Mouse (Mus musculus) G1E (cell line): ENCODE data around the gene Igf2bp3. TPM values are rescaled to one million over a fixed set of nuclear protein-coding genes. Genes with fewer than 3 reads are reported as not detected.

Experiments
- ATAC-seq: 2 replicates; pipeline ENCODE4 v1.8.0; 2016; ENCODE audit warnings: mild to moderate bottlenecking; ENCODE audit not compliant: insufficient number of reproducible peaks, poor library complexity, low FRiP score, severe bottlenecking; ENCODE audit errors: extremely low read depth
- DNase-seq: peaks from one replicate; pipeline ENCODE4 v3.0.0; 2012; ENCODE audit warnings: low spot score
- H3K27me3 ChIP-seq: 2 replicates; pipeline ENCODE4 v1.6.1; 2012; ENCODE audit warnings: mild to moderate bottlenecking, low read length, inconsistent platforms; ENCODE audit not compliant: insufficient read depth
- H3K36me3 ChIP-seq: replicated peaks from 2 replicates; pipeline ENCODE3; 2012; ENCODE audit warnings: mild to moderate bottlenecking, inconsistent platforms
- H3K4me1 ChIP-seq: 2 replicates; pipeline ENCODE4 v1.6.1; 2012; ENCODE audit warnings: low read depth, low read length, inconsistent platforms, mixed read lengths; ENCODE audit not compliant: insufficient read depth
- H3K4me3 ChIP-seq: 2 replicates; pipeline ENCODE4 v1.5.1; 2012; ENCODE audit warnings: low read depth, mild to moderate bottlenecking, inconsistent platforms, low read length, moderate library complexity, mixed read lengths
- H3K9me3 ChIP-seq: replicated peaks from 2 replicates; pipeline ENCODE4 v1.6.1; 2012; ENCODE audit warnings: inconsistent platforms
- CTCF ChIP-seq: IDR thresholded peaks from 2 replicates; pipeline ENCODE4 v1.5.1; 2012; ENCODE audit warnings: low read depth, low read length, inconsistent platforms, mixed read lengths
- GATA1 ChIP-seq: IDR thresholded peaks from 2 replicates; pipeline ENCODE4 v1.6.1; 2012; ENCODE audit warnings: borderline replicate concordance, low read length, inconsistent platforms, mixed read lengths
- GATA2 ChIP-seq: IDR thresholded peaks from 2 replicates; pipeline ENCODE4 v1.6.1; 2012; ENCODE audit warnings: low read depth, low read length, inconsistent platforms, borderline replicate concordance
- POLR2AphosphoS5 ChIP-seq: IDR thresholded peaks from 2 replicates; pipeline ENCODE4 v1.6.1; 2012; ENCODE audit warnings: low read depth, low read length, inconsistent platforms; ENCODE audit not compliant: insufficient replicate concordance
- TAL1 ChIP-seq: conservative IDR thresholded peaks from 2 replicates; pipeline ENCODE4 v1.6.1; 2012; ENCODE audit warnings: low read depth, low read length, inconsistent platforms, mixed read lengths
- polyA plus RNA-seq: library from polyadenylated mRNA; stranded (reverse); fragments of >175 nt; gene quantifications from 2 replicates; pipeline ENCODE4 v1.2.3, GENCODE M21; 2012
- total RNA-seq, 2 experiments: library from RNA; stranded (forward) in 1 of 2; stranded (reverse) in 1 of 2; fragments of 200-1000 nt in 1 of 2; fragments of >200 nt in 1 of 2; fragmentation: Nextera tagmentation in 1 of 2; gene quantifications; 2 replicates each; pipeline ENCODE4 v1.2.3; 2014 to 2017

The Igf2bp3 gene
- total and polyA plus RNA-seq, 3 experiments: 25.9 to 50.9 (median 41.2) TPM

GRCm38 (mm10) chr6:49189363-49189762 lies 25.4 kb downstream of the Igf2bp3 start:
- 0 out of 2 replicates have a peak, but pooled peaks cover under 1% of the 10 kb centered on the region for H3K9me3 ChIP-seq
- peaks cover 10% of the 10 kb centered on the region; the same call in 1 of the 2 replicates for H3K4me1 ChIP-seq
- H3K36me3 ChIP-seq: peaks cover 59% of the 10 kb centered on the region
- ATAC-seq (no peak), DNase-seq (no peak)
- H3K4me3 ChIP-seq: no peak overlapping the region
- TF ChIP-seq POLR2AphosphoS5: no peak
- no peak for TF ChIP-seq GATA1
- no peak for TF ChIP-seq CTCF
- TF ChIP-seq TAL1: no peak
- no peak for TF ChIP-seq GATA2
- no peaks in the 10 kb centered on the region for H3K27me3 ChIP-seq

GRCm38 (mm10) chr6:49187299-49187698 lies 27.5 kb downstream of the Igf2bp3 start:
- no peak for DNase-seq

GRCm38 (mm10) chr6:49176018-49176417 lies 38.7 kb downstream of the Igf2bp3 start:
- Histone ChIP-seq H3K4me1 (peaks cover 50% of the 10 kb centered on the region), H3K27me3 (no peaks in the 10 kb centered on the region), H3K36me3 (peaks cover 24% of the 10 kb centered on the region), H3K4me3 (no peak overlapping the region), H3K9me3 (no peaks in the 10 kb centered on the region)
- TF ChIP-seq POLR2AphosphoS5 (no peak), GATA1 (no peak)
- DNase-seq (peak; percentile 21), ATAC-seq (peak; percentile 40; the same call in 1 of the 2 replicates)

More at GRCm38 (mm10) chr6:49187299-49187698, 27.5 kb downstream of the Igf2bp3 start:
- H3K4me3 ChIP-seq: no peak overlapping the region
- H3K36me3 ChIP-seq: peaks cover 48% of the 10 kb centered on the region
- ATAC-seq: no peak
- no peaks in the 10 kb centered on the region for H3K9me3 ChIP-seq
- peaks cover 10% of the 10 kb centered on the region; the same call in 1 of the 2 replicates for H3K4me1 ChIP-seq
- no peaks in the 10 kb centered on the region for H3K27me3 ChIP-seq
- TF ChIP-seq GATA2 (no peak), GATA1 (no peak), POLR2AphosphoS5 (no peak), TAL1 (no peak), CTCF (peak; percentile 33)

GRCm38 (mm10) chr6:49174616-49175015 lies 40.1 kb downstream of the Igf2bp3 start:
- DNase-seq (no peak), ATAC-seq (no peak)
- no peak for TF ChIP-seq GATA1
- no peak for TF ChIP-seq GATA2
- TF ChIP-seq TAL1: no peak
- no peak for TF ChIP-seq CTCF
- TF ChIP-seq POLR2AphosphoS5: no peak
- Histone ChIP-seq H3K4me3 (no peak overlapping the region), H3K27me3 (no peaks in the 10 kb centered on the region), H3K9me3 (no peaks in the 10 kb centered on the region), H3K36me3 (peaks cover 28% of the 10 kb centered on the region), H3K4me1 (peaks cover 46% of the 10 kb centered on the region)

GRCm38 (mm10) chr6:49173674-49174073 lies 41.1 kb downstream of the Igf2bp3 start:
- ATAC-seq: no peak
- Histone ChIP-seq H3K4me1 (peaks cover 46% of the 10 kb centered on the region), H3K27me3 (no peaks in the 10 kb centered on the region), H3K9me3 (no peaks in the 10 kb centered on the region), H3K36me3 (peaks cover 24% of the 10 kb centered on the region), H3K4me3 (no peak overlapping the region)
- no peak for TF ChIP-seq CTCF
- TF ChIP-seq TAL1: no peak
- TF ChIP-seq GATA1: no peak
- TF ChIP-seq GATA2: no peak
- TF ChIP-seq POLR2AphosphoS5: no peak
- no peak for DNase-seq

- no peak for DNase-seq
- peaks cover 45% of the 10 kb centered on the region for H3K4me1 ChIP-seq
- TF ChIP-seq CTCF (no peak), GATA2 (no peak), TAL1 (no peak), POLR2AphosphoS5 (no peak), GATA1 (no peak)
- H3K36me3 ChIP-seq: peaks cover 21% of the 10 kb centered on the region
- no peak overlapping the region for H3K4me3 ChIP-seq
- ATAC-seq: no peak
- no peaks in the 10 kb centered on the region for H3K9me3 ChIP-seq
- H3K27me3 ChIP-seq: no peaks in the 10 kb centered on the region
Observed at GRCm38 (mm10) chr6:49173265-49173664, 41.5 kb downstream of the Igf2bp3 start.
